Mouse (Mus musculus): ENCODE measurements around the gene Caprin1. TPM values are rescaled to one million over a fixed set of nuclear protein-coding genes. Genes with fewer than 3 reads are reported as not detected.

Caprin1 gene
- 223 and 302 TPM in 2 replicates for polyA plus RNA-seq (2012)

DNA sequence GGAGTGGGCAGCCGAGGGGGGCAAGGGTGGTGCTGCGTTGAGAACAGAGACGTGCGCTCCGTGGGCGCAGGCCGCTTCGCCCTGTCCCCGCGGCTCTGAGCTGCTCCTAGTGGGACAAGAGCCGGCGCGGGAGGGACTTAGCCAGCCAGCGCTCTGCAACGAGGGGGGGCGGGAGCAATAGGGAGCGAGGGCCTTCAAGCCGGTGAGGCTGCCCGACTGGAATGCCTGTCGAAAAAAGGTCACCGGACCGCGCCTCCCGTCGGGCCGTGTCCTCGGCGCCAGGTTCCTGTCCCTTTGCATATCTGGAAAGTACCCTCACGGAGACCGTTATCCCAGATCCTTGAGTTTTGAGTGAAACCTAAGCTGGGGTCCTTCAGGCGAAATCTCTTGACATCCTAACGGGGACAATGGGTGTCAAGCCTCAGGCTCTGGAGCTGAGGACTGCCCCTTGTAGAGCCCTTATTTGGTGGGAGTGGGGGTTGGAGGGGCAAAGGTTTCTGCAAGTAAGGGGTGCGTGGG, at the start of gene Caprin1:
TSS of gene Caprin1 (minus strand) at position 159 of the 519 bp plus-strand sequence.
- no peak for TF ChIP-seq GATA1 (IDR thresholded peaks at IDR 0.05; ENCODE audit: low read length)

DNA sequence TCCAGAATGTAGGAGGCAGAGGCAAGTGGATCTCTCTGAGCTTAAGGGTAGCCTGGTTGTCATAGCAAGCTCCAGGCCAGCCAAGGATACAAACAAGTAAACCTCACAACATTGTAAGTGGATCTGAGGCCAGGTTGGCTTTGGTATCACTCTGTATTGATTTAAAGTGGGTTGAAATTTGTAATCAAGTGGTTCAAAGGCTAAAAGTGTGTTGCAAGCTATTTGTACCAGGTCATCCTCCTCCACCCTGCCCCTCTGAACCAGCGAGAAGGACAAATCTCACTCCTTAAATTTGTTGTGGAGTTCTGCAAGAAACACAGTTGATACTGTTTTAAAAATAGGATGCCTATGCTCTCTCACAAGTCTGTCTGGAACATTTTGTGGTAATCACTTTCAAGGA, 49.4 kb upstream of the Caprin1 start:
- no peak for TF ChIP-seq GATA1 (IDR thresholded peaks at IDR 0.05; ENCODE audit: low read length)

DNA sequence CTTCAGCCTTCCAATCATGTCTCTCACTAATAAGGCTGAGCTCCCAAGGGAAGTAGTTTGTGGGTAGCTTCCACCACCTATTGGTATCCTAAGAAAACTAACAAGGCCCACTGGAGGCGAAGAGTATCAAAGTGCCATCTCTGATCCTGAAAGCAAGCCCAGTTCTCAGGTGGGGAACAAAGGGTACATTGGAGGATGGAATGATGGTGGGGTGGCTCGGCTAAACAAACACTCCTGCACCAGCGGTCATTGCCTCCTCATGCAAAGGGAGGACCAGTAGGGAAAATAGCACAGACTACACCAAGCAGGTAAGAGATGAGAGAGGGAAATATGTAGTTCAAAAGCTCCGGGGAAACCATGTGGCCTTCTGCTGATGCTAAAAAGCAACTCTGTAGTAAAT, 48.8 kb upstream of the Caprin1 start:
- TF ChIP-seq GATA1 (IDR thresholded peaks at IDR 0.05; ENCODE audit: low read length) = no peak

DNA sequence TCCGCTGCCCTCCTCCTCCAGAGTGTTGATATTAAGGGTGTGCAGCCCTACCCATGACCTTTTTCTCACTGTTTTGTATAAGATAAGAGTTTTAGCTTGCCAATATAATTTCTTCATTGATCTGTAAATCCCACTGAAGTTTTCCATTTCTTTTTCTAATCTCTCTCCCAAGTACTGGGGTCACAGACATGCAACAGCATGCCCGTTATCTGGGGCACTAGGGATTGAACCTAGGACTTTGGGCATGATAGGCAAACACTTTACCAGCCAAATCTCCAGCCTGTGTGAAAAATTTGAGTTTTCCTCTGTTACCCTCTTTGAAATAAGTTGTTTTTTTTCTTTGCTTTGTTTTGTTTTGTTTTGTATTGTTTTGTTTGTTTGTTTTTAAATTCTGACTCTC, 46.6 kb upstream of the Caprin1 start:
- TF ChIP-seq GATA1 (IDR thresholded peaks at IDR 0.05; ENCODE audit: low read length) = no peak

DNA sequence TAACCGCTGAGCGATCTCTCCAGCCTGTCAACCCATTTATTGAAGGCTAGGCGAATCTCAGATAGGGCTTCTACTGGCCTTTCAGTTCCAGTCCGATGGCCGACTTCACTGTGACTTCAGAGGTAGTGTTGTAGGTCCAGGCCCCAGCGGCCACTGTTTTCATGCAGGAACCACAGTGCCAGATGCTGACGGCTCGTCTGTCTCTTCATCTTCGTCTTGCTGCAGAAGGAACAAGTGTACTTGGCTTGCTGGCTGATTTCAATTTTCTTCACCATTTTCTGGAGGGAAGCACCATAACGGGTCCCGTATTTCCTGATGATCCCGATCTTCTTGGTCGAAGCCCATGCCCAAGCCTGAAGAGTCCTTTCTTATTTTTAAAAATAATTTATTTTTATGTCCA, 45.9 kb upstream of the Caprin1 start:
- no peak for TF ChIP-seq GATA1 (IDR thresholded peaks at IDR 0.05; ENCODE audit: low read length)

DNA sequence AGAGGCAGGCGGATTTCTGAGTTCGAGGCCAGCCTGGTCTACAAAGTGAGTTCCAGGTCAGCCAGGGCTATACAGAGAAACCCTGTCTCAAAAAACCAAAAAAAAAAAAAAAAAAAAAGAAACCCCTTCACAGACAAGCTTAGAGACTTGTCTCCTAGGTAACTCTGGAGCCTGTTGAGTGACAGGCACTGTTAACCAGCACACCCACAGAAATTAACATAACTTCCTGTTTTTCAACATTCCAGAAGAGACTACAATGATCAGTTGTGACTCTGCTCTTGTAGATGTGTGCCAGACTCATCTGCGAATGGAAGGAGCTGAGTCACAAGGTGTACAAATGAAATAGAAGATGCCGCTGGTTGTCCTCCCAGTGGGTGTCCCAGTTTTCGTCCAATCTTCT, 44.9 kb upstream of the Caprin1 start:
- TF ChIP-seq GATA1 (IDR thresholded peaks at IDR 0.05; ENCODE audit: low read length) = no peak

DNA sequence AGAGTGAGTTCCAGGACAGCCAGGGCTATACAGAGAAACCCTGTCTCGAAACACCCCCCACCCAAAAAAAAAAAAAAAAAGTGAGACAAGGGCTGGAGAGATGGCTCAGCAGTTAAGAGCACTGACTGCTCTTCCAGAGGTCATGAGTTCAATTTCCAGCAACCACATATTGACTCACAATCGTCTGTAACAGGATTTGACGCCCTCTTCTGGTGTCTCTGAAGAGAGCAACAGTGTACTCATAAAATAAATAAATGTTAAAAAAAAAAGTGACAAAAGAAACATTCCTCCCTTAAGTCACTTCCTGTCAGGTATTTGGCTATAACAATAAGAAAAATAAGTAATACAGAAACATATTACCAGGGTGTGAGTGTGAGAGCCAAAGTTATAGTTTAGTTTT, 41.0 kb upstream of the Caprin1 start:
- TF ChIP-seq GATA1 (IDR thresholded peaks at IDR 0.05; ENCODE audit: low read length) = no peak

DNA sequence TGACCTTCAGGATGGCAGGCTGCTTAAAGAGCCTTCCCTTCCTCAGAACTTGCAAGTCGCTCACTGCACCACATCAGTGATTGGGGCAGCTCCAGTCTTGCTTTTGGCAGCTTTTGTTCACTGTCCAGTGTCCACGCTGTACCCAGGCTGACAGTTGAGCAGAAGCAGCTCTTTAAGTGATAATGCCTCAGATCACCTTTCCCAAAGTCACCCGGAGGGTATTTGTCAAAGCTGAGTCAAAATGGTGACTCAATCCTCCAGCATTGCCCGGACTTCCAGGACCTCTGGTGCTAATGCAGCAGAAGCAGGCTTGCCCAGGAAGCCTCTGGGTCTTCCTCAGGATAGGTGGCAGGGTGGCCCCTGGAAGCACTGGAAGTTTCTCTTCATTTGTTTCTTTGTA, 39.7 kb upstream of the Caprin1 start:
- TF ChIP-seq GATA1 (IDR thresholded peaks at IDR 0.05; ENCODE audit: low read length) = no peak

DNA sequence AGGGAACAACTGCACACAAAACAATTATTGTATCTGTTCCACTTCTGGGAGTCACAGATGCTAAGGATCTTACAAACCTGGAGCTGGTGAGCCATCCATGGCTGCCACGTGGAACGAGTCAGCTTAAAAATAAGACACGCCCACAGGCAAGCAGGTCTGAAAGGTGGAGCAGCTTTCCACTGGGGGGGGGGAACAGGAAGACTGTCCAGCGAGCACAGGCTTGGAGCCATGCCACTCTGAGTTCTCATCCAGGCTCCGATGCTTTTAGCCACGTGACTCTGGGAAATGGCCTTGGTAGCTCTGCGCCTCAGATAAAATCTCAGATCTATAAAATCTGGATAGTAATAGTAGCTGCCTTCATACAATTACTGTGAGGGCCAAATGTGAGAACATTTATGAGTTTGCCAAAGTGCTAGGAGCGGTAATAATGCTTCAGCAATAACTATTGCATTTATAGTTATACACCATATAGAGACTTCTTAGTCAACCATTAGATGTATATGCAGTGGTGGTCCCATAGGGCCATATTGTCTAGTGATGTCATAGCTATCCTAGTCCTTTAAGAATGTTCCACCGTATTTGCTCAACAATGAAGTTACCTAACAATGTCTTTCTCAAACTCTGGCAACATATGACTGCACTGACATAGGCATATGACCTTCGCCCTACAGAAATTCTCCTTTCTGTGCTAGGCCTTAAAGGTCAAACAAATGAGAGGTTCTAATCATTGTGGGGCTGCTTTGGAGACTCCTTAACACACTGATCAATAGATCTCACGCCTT, 38.4 kb upstream of the Caprin1 start:
- no peak for TF ChIP-seq GATA1 (IDR thresholded peaks at IDR 0.05; ENCODE audit: low read length)

DNA sequence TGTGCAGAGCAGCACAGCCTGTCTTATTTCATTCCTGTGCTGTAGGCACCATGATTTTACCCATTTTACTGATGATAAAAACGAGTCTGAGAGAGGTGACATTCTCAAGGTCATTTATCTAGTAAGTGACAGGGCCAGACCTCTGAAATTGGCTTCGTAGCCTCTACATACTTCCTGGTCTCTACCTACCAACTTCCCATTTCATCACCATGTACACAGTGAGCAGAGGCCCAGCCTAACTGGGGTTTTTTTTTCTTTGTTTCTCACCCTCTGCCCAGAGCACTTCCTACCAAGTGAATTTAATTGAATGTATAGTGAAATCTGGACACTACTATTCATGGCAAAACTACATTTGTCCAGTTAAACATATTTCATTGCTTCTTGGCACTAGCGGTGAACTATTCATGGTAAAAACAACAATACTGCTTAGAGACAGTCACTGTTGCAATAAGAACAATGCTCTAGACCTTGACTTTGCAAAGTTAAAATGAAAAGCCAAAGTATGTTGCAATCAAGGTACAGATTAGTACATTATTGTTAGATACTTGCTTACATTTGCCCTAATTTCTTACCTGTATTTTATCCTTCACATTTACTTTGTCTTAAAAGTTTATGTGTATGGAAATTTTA, 36.5 kb upstream of the Caprin1 start:
- TF ChIP-seq GATA1 (IDR thresholded peaks at IDR 0.05; ENCODE audit: low read length) = no peak

DNA sequence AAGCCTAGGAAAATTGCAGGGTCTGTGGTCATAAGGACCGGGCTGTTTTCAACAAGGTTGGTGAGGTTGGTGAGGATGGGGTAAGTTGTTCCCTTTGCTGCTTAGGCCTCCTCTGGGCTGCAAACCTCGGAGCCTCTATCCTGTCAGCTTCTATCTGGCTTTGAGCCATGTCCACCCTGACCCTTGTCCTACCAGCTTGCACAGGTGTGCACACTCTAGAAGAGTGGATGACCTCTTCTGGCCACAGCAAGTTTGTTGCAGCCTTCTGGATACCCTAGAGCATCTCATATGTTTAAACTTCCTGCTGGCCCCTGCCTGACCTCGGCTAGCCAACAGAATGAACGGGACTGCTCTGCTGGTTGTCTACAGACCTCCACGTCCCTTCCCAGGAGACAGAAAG, 35.5 kb upstream of the Caprin1 start:
- no peak for TF ChIP-seq GATA1 (IDR thresholded peaks at IDR 0.05; ENCODE audit: low read length)

DNA sequence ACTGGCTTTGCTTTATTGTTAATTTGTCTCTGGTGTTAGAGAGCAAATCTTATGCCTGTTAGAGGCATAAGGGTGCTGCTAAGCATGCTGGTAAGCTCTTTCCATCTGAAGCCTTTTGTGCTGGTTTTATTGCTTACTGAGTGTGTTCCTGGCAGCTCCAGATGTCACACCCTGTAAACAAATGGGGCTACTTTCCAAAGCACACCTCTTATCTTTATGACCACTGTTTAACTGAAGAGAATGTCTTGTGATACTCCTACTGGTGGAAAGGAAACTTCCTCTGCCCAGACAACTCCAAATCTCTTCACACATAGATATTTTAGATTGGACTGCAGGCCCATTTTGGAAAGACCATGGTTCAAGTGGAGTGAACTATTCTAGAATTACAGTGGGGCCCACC, 31.5 kb upstream of the Caprin1 start:
- TF ChIP-seq GATA1 (IDR thresholded peaks at IDR 0.05; ENCODE audit: low read length) = no peak

DNA sequence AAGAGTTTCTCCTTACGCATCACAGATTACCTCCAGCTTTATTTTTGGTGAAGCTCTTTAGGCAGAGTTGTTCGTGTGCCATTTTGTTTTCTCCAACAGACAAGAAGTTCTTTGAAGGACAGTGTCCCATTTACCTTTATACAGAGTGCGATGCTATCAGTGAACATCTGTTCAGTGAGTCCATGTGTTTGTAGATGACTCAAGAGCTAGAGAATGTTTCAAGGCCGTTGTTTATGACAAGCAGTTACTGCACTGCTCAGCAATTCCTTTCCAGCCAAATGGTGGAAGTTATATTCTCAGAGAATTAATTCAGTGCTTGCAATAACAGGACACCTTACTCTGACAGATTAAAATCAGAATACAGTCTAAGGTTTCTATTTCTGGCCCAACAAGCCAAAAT, 27.5 kb upstream of the Caprin1 start:
- no peak for TF ChIP-seq GATA1 (IDR thresholded peaks at IDR 0.05; ENCODE audit: low read length)

DNA sequence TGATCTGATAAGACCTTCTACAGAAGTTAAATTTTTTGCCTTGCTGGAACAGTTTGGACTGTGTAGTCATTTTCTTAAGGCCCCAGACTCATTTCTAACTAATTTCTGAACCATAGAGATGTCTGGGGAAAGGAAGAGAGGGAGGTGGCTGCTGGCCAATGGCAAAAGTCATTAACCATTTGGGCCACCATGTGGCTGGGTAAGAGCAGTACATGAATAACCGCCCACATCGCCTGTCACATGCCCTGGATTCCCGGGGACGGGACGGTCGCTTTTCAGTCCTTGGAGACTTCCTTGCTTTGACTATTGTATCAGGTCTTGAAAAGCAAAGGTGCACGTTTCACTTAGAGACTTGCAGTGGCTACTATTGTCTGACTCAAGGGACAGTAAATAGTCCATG, 25.1 kb upstream of the Caprin1 start:
- no peak for TF ChIP-seq GATA1 (IDR thresholded peaks at IDR 0.05; ENCODE audit: low read length)

DNA sequence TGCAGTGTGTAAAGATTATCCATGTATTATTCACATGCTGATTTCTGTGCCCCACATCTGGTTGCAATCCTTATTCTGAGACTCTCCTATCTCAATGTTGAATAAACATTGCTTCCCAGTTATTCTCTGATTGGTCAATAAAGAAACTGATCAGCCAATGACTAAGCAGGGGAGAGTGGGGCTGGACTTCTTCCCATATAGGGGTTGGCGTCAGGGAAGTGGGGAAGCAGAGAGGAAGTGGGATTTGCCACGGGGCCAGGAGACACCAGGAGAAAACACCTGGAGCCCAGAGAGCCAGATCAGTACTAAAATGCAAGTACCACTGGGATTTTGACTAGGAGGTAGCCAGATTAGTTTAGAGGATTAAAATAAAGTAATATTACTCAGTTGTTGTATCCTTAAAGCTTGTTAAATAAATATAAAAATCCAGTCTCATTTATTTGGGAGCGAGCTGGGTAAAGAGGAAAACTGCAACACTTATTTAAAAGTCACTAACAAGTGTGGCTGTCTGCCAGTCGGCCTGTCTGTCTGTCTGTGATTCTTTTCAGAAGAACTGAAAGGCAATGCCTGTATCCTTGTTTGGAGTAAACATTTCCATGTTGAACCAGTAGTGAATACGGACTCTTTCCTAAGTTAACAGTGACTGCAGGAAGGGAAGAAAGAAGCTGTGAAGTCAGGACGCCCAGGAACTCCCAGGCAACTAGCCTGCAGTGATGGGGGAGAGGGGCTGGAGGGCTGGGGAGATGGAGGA, 19.9 kb upstream of the Caprin1 start:
- no peak for TF ChIP-seq GATA1 (IDR thresholded peaks at IDR 0.05; ENCODE audit: low read length)

DNA sequence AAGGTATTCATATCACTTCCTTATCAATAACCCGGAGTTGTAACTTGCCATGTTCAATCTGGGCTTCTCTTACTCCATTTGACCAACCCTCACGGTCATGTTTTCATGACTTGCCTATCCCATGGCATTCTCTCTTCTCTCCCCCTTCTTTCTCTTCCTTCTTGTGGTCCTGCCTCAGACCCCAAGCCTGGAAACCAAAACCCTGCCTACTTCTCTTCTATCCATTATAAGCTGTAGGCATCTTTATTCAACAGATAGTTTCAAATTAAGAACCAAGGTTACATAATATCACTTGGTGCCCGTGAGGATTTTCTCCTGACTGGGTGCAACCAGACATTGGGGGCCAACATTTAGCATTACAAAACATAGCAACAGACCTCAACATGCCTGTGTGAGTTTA, 18.5 kb upstream of the Caprin1 start:
- TF ChIP-seq GATA1 (IDR thresholded peaks at IDR 0.05; ENCODE audit: low read length) = no peak
